11 mouse cellular contexts compared by ENCODE assay signal in the genomic region with DNA sequence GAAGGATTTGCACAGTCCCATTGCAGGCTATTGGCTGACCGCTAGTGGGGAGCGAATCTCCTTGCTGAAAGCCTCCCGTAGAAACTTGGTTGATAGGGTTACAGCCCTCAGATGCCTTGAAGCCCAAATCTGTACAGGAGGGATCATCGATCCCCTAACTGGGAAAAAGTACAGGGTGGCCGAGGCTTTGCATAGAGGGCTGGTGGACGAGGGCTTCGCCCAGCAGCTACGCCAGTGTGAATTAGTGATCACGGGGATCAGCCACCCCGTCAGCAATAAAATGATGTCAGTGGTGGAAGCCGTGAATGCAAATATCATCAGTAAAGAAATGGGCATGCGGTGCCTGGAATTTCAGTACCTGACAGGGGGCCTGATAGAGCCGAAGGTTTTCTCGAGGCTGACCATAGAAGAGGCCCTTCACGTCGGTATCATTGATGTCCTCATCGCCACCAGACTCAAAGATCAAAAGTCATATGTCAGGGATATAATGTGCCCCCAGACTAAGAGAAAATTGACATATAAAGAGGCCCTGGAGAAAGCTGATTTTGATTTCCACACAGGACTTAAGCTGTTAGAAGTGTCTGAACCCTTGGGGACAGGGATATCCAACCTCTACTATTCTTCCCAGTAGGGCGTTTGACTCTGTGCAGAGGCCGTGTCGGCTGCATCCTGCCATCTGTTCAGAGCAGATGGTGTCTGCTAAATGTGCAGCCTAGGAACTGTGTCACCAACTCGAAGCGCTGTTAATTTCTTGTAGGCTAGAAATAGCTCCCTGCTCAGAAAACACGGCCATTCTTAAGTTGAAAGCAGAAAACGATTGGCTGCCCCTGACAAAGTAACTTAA.
A peak's percentile ranks its signal among the peaks of the same experiment; 100 is the strongest.
DNase-seq lines count a peak whose midpoint lies in the region; ATAC-seq and TF ChIP-seq lines count a peak whose summit lies in the region.
"Had no signal": no experiment of that assay in that cellular context is flagged by ENCODE, and none has a peak within 500 bp of the region (broad histone marks: within the 10 kb centered on the region; RNA-seq: fewer than 3 reads in every experiment).

No protein-coding gene starts in this region.

- H3K4me3 ChIP-seq in cerebellum, adult 2 months (replicated peaks; ENCODE audit: insufficient read depth, low read depth, low read length), result no peak overlapping the region
- no peak overlapping the region for H3K4me3 ChIP-seq in hindbrain, postnatal 0 days (ENCODE audit: low read length)
- no peak overlapping the region for H3K4me3 ChIP-seq in neural tube, embryonic 13.5 days
- H3K4me3 ChIP-seq in kidney, adult 2 months (ENCODE audit: insufficient read depth, low read depth, low read length), result no peak overlapping the region
- H3K4me3 ChIP-seq: heart, adult 2 months; left cerebral cortex, adult 2 months; megakaryocyte, embryonic 14.5 days had no signal

- no peaks in the 10 kb centered on the region for H3K27me3 ChIP-seq in cerebellum, adult 2 months (ENCODE audit: control insufficient read depth, insufficient read depth, low read length)
- no peaks in the 10 kb centered on the region for H3K27me3 ChIP-seq in hindbrain, postnatal 0 days (ENCODE audit: insufficient read depth, low read length)
- H3K27me3 ChIP-seq in neural tube, embryonic 13.5 days, result no peaks in the 10 kb centered on the region
- H3K27me3 ChIP-seq in kidney, adult 2 months (replicated peaks; ENCODE audit: control insufficient read depth, insufficient read depth, low read length), result no peaks in the 10 kb centered on the region
- H3K27me3 ChIP-seq: megakaryocyte, embryonic 14.5 days; Patski had no signal

- DNase-seq in cerebellum, adult 2 months, result peak; percentile 88 to 95
- peak; percentile 58 for DNase-seq in embryo, embryonic 10 days (ENCODE audit: low spot score)
- peak; percentile 77 for DNase-seq in hindbrain, postnatal 0 days (ENCODE audit: low spot score)
- no peak for DNase-seq in yolk sac, embryonic 10.5 days (ENCODE audit: low spot score)
- no peak for DNase-seq in spleen, postnatal 10 days (ENCODE audit: low spot score in 2 of 2)
- DNase-seq in kidney, adult 2 months, result no peak
- DNase-seq: heart, adult 2 months had no signal

- H3K36me3 ChIP-seq in hindbrain, postnatal 0 days (ENCODE audit: insufficient read depth, low read length), result peaks cover 48% of the 10 kb centered on the region; the same call in 1 of the 2 replicates
- peaks cover 52% of the 10 kb centered on the region for H3K36me3 ChIP-seq in neural tube, embryonic 13.5 days
- peaks cover 11% of the 10 kb centered on the region for H3K36me3 ChIP-seq in kidney, adult 2 months (ENCODE audit: control insufficient read depth, insufficient read depth, low read length)

- WGBS in cerebellum, adult 2 months, result 41% methylated on average over 24 of the region's 24 CpGs
- 41% methylated on average over 24 of the region's 24 CpGs for WGBS in hindbrain, postnatal 0 days
- 45% methylated on average over 24 of the region's 24 CpGs for WGBS in neural tube, embryonic 13.5 days
- 79% methylated on average over 24 of the region's 24 CpGs for WGBS in kidney, adult 2 months

- peaks cover 19% of the 10 kb centered on the region; the same call in 1 of the 2 replicates for H3K4me1 ChIP-seq in cerebellum, adult 2 months (ENCODE audit: control insufficient read depth, insufficient read depth, low read length)
- 0 out of 2 replicates have a peak, but pooled peaks cover 3% of the 10 kb centered on the region for H3K4me1 ChIP-seq in hindbrain, postnatal 0 days (ENCODE audit: insufficient read depth, low read length)
- H3K4me1 ChIP-seq in neural tube, embryonic 13.5 days (replicated peaks), result peaks cover 26% of the 10 kb centered on the region
- no peaks in the 10 kb centered on the region for H3K4me1 ChIP-seq in kidney, adult 2 months (ENCODE audit: control insufficient read depth, insufficient read depth, low read length)
- H3K4me1 ChIP-seq: megakaryocyte, embryonic 14.5 days had no signal

- no peak overlapping the region for H3K9ac ChIP-seq in hindbrain, postnatal 0 days (replicated peaks; ENCODE audit: low read length)
- no peak overlapping the region for H3K9ac ChIP-seq in neural tube, embryonic 13.5 days

- TF ChIP-seq CTCF in cerebellum, adult 2 months (IDR thresholded peaks at IDR 0.05; ENCODE audit: borderline replicate concordance, insufficient read depth, low read depth, low read length), result no peak
- no peak for TF ChIP-seq CTCF in hindbrain, postnatal 0 days (IDR thresholded peaks at IDR 0.05; ENCODE audit: low read depth)
- no peak for TF ChIP-seq CTCF in kidney, adult 2 months (conservative IDR thresholded peaks at IDR 0.05; ENCODE audit: insufficient read depth, insufficient read length, low read depth, low read length)

- ATAC-seq in hindbrain, postnatal 0 days, result peak; percentile 86
- ATAC-seq in neural tube, embryonic 13.5 days (ENCODE audit: low read depth), result peak; percentile 89
- ATAC-seq: Patski had no signal

- H3K4me2 ChIP-seq in hindbrain, postnatal 0 days (ENCODE audit: low read depth, low read length), result no peak overlapping the region
- no peak overlapping the region for H3K4me2 ChIP-seq in neural tube, embryonic 13.5 days

- H3K9me3 ChIP-seq in hindbrain, postnatal 0 days (ENCODE audit: low read length), result no peaks in the 10 kb centered on the region
- no peaks in the 10 kb centered on the region for H3K9me3 ChIP-seq in neural tube, embryonic 13.5 days

- H3K27ac ChIP-seq in cerebellum, adult 2 months (ENCODE audit: insufficient read depth, low read length), result no peak overlapping the region
- peak overlapping the region; percentile 54; the same call in 1 of the 2 replicates for H3K27ac ChIP-seq in hindbrain, postnatal 0 days
- peak overlapping the region; percentile 69 for H3K27ac ChIP-seq in neural tube, embryonic 13.5 days (replicated peaks)
- H3K27ac ChIP-seq in kidney, adult 2 months (ENCODE audit: insufficient read depth, low read depth, low read length), result no peak overlapping the region
- H3K27ac ChIP-seq: heart, adult 2 months; left cerebral cortex, adult 2 months had no signal

- no peak for TF ChIP-seq POLR2A in cerebellum, adult 2 months (IDR thresholded peaks at IDR 0.05; ENCODE audit: borderline replicate concordance, insufficient read depth, low read length)
- TF ChIP-seq POLR2A in kidney, adult 2 months (IDR thresholded peaks at IDR 0.05; ENCODE audit: low read depth, low read length), result no peak

Comparison
In these comparisons a context has a peak if more than half of its experiments do, and no peak if none do; other contexts are left out.
1. DNase-seq: peak in cerebellum, adult 2 months (2 of 2), embryo, embryonic 10 days (single experiment) and hindbrain, postnatal 0 days (single experiment); none in yolk sac, embryonic 10.5 days (single experiment), spleen, postnatal 10 days (0 of 2) and kidney, adult 2 months (single experiment).
2. H3K27ac ChIP-seq: peak in hindbrain, postnatal 0 days (single experiment) and neural tube, embryonic 13.5 days (single experiment); none in cerebellum, adult 2 months (single experiment) and kidney, adult 2 months (single experiment).